Mouse (Mus musculus) olfactory bulb, adult 2 months (tissue): ENCODE results near the gene Ccdc159.

ENCODE experiments used
- CTCF ChIP-seq: fragments of 200-500 bp; IDR thresholded peaks from 2 replicates; pipeline ENCODE4 v1.5.1; 2012; ENCODE audit warnings: low read depth, mild to moderate bottlenecking, low read length, moderate library complexity; ENCODE audit not compliant: insufficient read depth
- POLR2A ChIP-seq: fragments of 200-500 bp; IDR thresholded peaks from 2 replicates; pipeline ENCODE4 v1.6.1; 2012; ENCODE audit warnings: mild to moderate bottlenecking, low read depth, low read length, moderate library complexity; ENCODE audit not compliant: insufficient read depth

DNA sequence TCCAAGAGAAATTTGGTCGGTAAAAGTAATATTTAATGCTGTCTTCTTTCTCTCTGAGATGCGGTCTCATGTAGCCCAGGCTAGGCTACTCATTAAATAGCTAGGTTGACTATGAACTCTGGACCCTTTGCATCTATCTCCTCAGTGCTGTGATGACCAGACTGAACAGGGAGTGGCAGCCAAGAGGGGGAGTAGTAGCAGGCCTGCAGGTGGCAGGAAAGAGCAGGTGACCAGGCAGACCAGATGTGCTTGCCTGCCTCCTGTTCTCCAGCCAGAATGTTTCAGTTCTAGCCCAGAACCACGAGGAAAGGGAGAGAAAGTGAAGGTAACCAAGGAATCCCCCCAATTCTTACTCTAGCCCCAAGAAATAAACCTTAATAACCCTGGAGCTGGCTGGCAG, 38.0 kb upstream of the Ccdc159 start:
- TF ChIP-seq POLR2A (no peak), CTCF (no peak)
